Mouse (Mus musculus): ENCODE results near the gene Aqp8. TPM values are rescaled to one million over a fixed set of nuclear protein-coding genes. Genes with fewer than 3 reads are reported as not detected.

Gene Aqp8
- polyA plus RNA-seq, 1 experiment from 2014 or later: 29.3 TPM

DNA sequence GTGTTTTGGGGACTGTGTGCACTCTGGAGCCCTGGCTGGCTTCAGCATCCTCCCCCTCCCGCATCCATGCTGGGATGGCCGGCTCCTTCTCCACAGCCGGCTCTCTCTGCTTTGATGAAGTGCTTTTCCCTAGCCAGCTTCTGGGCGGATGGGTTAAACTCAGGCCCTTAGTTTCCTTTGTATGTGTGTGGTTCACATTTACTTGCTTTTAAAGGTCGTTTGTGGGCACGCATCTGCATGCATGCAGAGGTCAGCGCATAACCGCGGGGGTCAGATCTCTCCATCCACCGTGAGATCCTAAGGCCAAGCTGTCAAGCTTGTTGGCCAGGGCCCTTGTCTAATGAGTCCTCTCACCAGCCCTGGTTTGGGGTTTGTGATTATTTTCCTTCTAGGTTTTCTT lies 12.4 kb upstream of the Aqp8 start:
- Histone ChIP-seq H3K9ac (replicated peaks) (no peak overlapping the region), H3K36me3 (replicated peaks; ENCODE audit: insufficient read depth, low read length) (no peaks in the 10 kb centered on the region), H3K4me2 (ENCODE audit: low read depth, low read length) (no peak overlapping the region), H3K27ac (ENCODE audit: low read depth) (no peak overlapping the region), H3K4me1 (ENCODE audit: insufficient read depth) (peaks cover 13% of the 10 kb centered on the region), H3K4me3 (ENCODE audit: low read depth, low read length) (no peak overlapping the region), H3K27me3 (ENCODE audit: insufficient read depth, low read length) (no peaks in the 10 kb centered on the region), H3K9me3 (ENCODE audit: low read length) (no peaks in the 10 kb centered on the region)
- no peak for DNase-seq
- ATAC-seq: no peak
- TF ChIP-seq EP300 (IDR thresholded peaks at IDR 0.05; ENCODE audit: low read depth): no peak
- TF ChIP-seq CTCF (IDR thresholded peaks at IDR 0.05; ENCODE audit: low read depth): no peak
- 77% methylated on average over 10 of the region's 10 CpGs for WGBS (ENCODE audit: insufficient replicate concordance)

DNA sequence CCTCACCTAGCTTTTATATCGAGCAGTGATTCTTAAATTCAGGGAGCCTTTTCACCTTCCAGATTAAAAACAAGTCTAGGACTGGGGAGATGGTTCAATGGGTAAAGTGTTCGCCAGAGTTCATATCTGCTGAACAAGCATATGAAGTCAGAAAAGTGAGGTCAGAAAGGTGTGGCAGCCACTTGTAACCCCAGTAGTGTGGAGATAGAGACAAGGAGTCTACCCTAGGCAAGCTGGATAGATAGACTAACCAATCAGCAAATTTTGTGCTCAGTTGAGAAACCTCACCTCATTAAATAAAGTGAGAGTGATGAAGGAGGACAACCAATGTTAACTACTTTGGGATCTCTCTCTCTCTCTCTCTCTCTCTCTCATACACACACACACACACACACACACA lies 11.6 kb upstream of the Aqp8 start:
- DNase-seq (no peak), ATAC-seq (no peak)
- H3K4me1 ChIP-seq (ENCODE audit: insufficient read depth): peaks cover 15% of the 10 kb centered on the region
- H3K27me3 ChIP-seq (ENCODE audit: insufficient read depth, low read length): no peaks in the 10 kb centered on the region
- no peak overlapping the region for H3K4me3 ChIP-seq (ENCODE audit: low read depth, low read length)
- no peaks in the 10 kb centered on the region for H3K9me3 ChIP-seq (ENCODE audit: low read length)
- no peaks in the 10 kb centered on the region for H3K36me3 ChIP-seq (replicated peaks; ENCODE audit: insufficient read depth, low read length)
- H3K27ac ChIP-seq (ENCODE audit: low read depth): no peak overlapping the region
- H3K9ac ChIP-seq (replicated peaks): no peak overlapping the region
- no peak overlapping the region for H3K4me2 ChIP-seq (ENCODE audit: low read depth, low read length)
- 74% methylated on average over 2 of the region's 2 CpGs for WGBS (ENCODE audit: insufficient replicate concordance)
- TF ChIP-seq CTCF (IDR thresholded peaks at IDR 0.05; ENCODE audit: low read depth): no peak
- no peak for TF ChIP-seq EP300 (IDR thresholded peaks at IDR 0.05; ENCODE audit: low read depth)

DNA sequence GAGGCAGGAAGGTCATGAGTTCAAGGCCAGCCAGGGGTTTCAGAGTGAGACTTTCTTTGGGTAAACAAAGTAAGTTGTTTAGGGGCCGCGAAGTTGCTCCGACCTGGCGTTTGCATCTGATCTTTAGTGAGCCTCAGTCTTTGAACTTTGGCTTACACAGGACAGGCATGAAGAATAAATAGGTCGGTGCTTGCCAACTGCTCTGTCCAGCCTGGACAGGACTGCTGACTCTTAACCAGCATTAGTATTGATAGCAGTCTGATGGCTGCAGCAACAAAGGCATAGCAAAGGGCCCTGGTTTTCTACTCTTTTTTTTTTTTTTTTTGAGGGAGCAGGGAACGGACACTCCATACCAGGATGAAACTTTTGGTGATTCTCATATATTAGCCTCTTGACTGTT lies 9.5 kb upstream of the Aqp8 start:
- 55% methylated on average over 6 of the region's 6 CpGs for WGBS (ENCODE audit: insufficient replicate concordance)
- no peak for DNase-seq
- H3K9ac ChIP-seq (replicated peaks): no peak overlapping the region
- H3K9me3 ChIP-seq (ENCODE audit: low read length): no peaks in the 10 kb centered on the region
- peaks cover 18% of the 10 kb centered on the region for H3K4me1 ChIP-seq (ENCODE audit: insufficient read depth)
- H3K4me2 ChIP-seq (ENCODE audit: low read depth, low read length): no peak overlapping the region
- H3K4me3 ChIP-seq (ENCODE audit: low read depth, low read length): no peak overlapping the region
- H3K27ac ChIP-seq (ENCODE audit: low read depth): peak overlapping the region; percentile 63
- H3K36me3 ChIP-seq (replicated peaks; ENCODE audit: insufficient read depth, low read length): no peaks in the 10 kb centered on the region
- TF ChIP-seq EP300 (IDR thresholded peaks at IDR 0.05; ENCODE audit: low read depth) (no peak), CTCF (IDR thresholded peaks at IDR 0.05; ENCODE audit: low read depth) (no peak)
- peak; percentile 74 for ATAC-seq
- no peaks in the 10 kb centered on the region for H3K27me3 ChIP-seq (ENCODE audit: insufficient read depth, low read length)

DNA sequence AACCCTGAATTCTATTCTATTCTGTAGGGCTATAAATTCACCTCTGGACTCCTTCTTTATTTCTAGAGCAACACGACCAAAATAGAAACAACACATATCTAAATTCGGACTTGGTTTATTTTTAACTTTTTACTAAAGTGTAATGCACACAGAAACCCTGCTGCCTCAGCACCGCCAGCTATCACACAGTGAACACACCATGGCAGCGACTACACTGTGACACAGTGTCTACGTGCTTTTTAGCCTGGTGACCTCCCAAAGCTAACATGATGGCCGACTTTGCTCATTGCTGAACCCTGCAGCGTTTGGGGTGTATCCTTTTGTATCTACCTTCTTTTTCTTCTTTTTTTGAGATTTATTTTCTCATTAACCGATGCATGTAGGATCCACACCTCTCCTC lies 9.0 kb upstream of the Aqp8 start:
- H3K9ac ChIP-seq (replicated peaks): no peak overlapping the region
- no peak overlapping the region for H3K4me3 ChIP-seq (ENCODE audit: low read depth, low read length)
- no peaks in the 10 kb centered on the region for H3K9me3 ChIP-seq (ENCODE audit: low read length)
- no peaks in the 10 kb centered on the region for H3K27me3 ChIP-seq (ENCODE audit: insufficient read depth, low read length)
- WGBS (ENCODE audit: insufficient replicate concordance): 56% methylated on average over 8 of the region's 8 CpGs
- ATAC-seq (peak; percentile 48; the same call in 1 of the 2 replicates), DNase-seq (no peak)
- H3K36me3 ChIP-seq (replicated peaks; ENCODE audit: insufficient read depth, low read length): no peaks in the 10 kb centered on the region
- peaks cover 20% of the 10 kb centered on the region for H3K4me1 ChIP-seq (ENCODE audit: insufficient read depth)
- TF ChIP-seq CTCF (IDR thresholded peaks at IDR 0.05; ENCODE audit: low read depth) (no peak), EP300 (IDR thresholded peaks at IDR 0.05; ENCODE audit: low read depth) (no peak)
- peak overlapping the region; percentile 63 for H3K27ac ChIP-seq (ENCODE audit: low read depth)
- H3K4me2 ChIP-seq (ENCODE audit: low read depth, low read length): no peak overlapping the region

DNA sequence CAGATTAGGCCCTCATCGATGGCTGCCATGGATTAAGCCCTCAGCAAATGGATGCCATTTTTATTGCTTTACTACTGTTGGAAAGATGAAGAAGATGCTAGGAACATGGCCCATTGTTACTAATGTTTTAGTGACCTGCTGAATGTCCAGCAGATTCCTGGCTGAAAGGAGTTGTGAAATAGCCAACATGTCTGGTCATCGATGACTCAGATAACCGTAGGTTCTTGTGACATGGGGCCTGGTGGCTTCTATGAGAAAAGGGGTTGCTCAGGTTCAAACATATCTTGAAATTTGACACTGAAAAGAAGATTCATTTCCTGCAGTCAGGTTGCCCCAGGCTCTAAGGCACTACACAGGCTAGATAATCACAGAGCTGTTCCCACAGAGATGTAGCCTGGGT lies 7.0 kb upstream of the Aqp8 start:
- TF ChIP-seq EP300 (IDR thresholded peaks at IDR 0.05; ENCODE audit: low read depth): no peak
- no peak for TF ChIP-seq CTCF (IDR thresholded peaks at IDR 0.05; ENCODE audit: low read depth)
- WGBS (ENCODE audit: insufficient replicate concordance): 66% methylated on average over 3 of the region's 3 CpGs

DNA sequence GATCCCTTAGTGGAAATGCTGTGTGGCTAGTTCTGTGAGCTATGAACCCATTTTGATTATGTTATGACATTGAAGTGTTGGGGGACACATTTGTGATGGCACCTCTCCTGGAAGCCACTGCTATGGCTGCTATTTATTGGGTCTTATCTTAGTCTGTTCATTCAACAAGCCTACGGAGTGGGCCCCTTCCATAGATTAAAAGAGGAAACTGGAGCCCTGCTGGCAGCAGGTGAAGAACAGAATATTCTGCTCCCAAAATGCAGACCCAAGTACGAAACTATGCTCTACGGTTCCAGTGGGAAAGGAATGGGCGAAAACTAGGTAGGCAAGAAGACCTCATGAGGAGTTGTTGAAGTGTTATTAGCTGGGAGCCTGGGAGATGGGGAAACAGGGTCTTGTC lies 3.8 kb upstream of the Aqp8 start:
- Histone ChIP-seq H3K4me2 (ENCODE audit: low read depth, low read length) (no peak overlapping the region), H3K4me3 (ENCODE audit: low read depth, low read length) (no peak overlapping the region), H3K36me3 (replicated peaks; ENCODE audit: insufficient read depth, low read length) (no peaks in the 10 kb centered on the region), H3K9ac (replicated peaks) (no peak overlapping the region), H3K9me3 (ENCODE audit: low read length) (no peaks in the 10 kb centered on the region), H3K4me1 (ENCODE audit: insufficient read depth) (peaks cover 42% of the 10 kb centered on the region), H3K27ac (ENCODE audit: low read depth) (no peak overlapping the region), H3K27me3 (ENCODE audit: insufficient read depth, low read length) (no peaks in the 10 kb centered on the region)
- DNase-seq (no peak), ATAC-seq (no peak)
- TF ChIP-seq EP300 (IDR thresholded peaks at IDR 0.05; ENCODE audit: low read depth) (no peak), CTCF (IDR thresholded peaks at IDR 0.05; ENCODE audit: low read depth) (no peak)
- 66% methylated on average over 4 of the region's 4 CpGs for WGBS (ENCODE audit: insufficient replicate concordance)

More for the DNA sequence above, 7.0 kb upstream of the Aqp8 start:
- Histone ChIP-seq H3K9me3 (ENCODE audit: low read length) (no peaks in the 10 kb centered on the region), H3K27me3 (ENCODE audit: insufficient read depth, low read length) (no peaks in the 10 kb centered on the region), H3K4me1 (ENCODE audit: insufficient read depth) (peaks cover 31% of the 10 kb centered on the region), H3K36me3 (replicated peaks; ENCODE audit: insufficient read depth, low read length) (no peaks in the 10 kb centered on the region), H3K9ac (replicated peaks) (no peak overlapping the region), H3K27ac (ENCODE audit: low read depth) (0 out of 2 replicates have a peak overlapping the region, but pooled peaks have one; percentile 25), H3K4me3 (ENCODE audit: low read depth, low read length) (no peak overlapping the region), H3K4me2 (ENCODE audit: low read depth, low read length) (no peak overlapping the region)
- peak; percentile 39; the same call in 1 of the 2 replicates for ATAC-seq
- no peak for DNase-seq

DNA sequence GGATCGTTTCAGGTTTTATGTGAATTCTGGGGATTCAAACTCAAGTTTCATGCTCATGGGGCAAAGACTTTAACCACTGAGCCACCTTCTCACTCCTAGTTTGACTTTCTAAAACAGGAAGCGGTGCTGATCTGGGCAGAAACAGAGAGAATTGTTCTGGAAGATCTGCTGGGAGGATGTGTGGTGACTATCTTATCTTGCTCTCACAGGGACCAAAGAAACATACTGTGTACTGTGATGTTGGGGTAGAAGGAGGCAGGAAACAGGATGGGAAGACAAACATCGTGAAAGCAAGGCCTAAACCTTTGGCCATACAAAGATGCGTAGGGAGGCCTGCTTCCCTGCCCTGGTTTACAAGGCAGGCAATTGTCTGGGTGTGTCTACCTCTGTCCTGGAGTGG lies 2.8 kb upstream of the Aqp8 start:
- DNase-seq (no peak), ATAC-seq (peak; percentile 22)
- WGBS (ENCODE audit: insufficient replicate concordance): 45% methylated on average over 4 of the region's 4 CpGs
- Histone ChIP-seq H3K9ac (replicated peaks) (no peak overlapping the region), H3K4me2 (ENCODE audit: low read depth, low read length) (peak overlapping the region; percentile 36), H3K4me1 (ENCODE audit: insufficient read depth) (peaks cover 38% of the 10 kb centered on the region), H3K27me3 (ENCODE audit: insufficient read depth, low read length) (no peaks in the 10 kb centered on the region), H3K27ac (ENCODE audit: low read depth) (peak overlapping the region; percentile 36; the same call in 1 of the 2 replicates), H3K4me3 (ENCODE audit: low read depth, low read length) (no peak overlapping the region), H3K36me3 (replicated peaks; ENCODE audit: insufficient read depth, low read length) (no peaks in the 10 kb centered on the region), H3K9me3 (ENCODE audit: low read length) (no peaks in the 10 kb centered on the region)
- TF ChIP-seq CTCF (IDR thresholded peaks at IDR 0.05; ENCODE audit: low read depth) (no peak), EP300 (IDR thresholded peaks at IDR 0.05; ENCODE audit: low read depth) (peak; percentile 92)

Data from liver, postnatal 0 days (tissue).